Mouse (Mus musculus) small intestine, adult 2 months (tissue): Measurements from ENCODE around the gene Rab37. TPM values are rescaled to one million over a fixed set of nuclear protein-coding genes. Genes with fewer than 3 reads are reported as not detected.

Source experiments
- H3K27ac ChIP-seq: fragments of 200-500 bp; 2 replicates; pipeline ENCODE4 v1.5.1; 2012; ENCODE audit warnings: low read depth, low read length, control low read depth, inconsistent platforms; ENCODE audit not compliant: insufficient read depth
- H3K27me3 ChIP-seq: fragments of 200-500 bp; 2 replicates; pipeline ENCODE4 v1.6.1; 2012; ENCODE audit warnings: mild to moderate bottlenecking, moderate library complexity, low read length, inconsistent platforms; ENCODE audit not compliant: control insufficient read depth, insufficient read depth
- H3K36me3 ChIP-seq: fragments of 200-500 bp; 2 replicates; pipeline ENCODE4 v1.6.1; 2012; ENCODE audit warnings: mild to moderate bottlenecking, low read length, control low read depth, inconsistent platforms; ENCODE audit not compliant: control insufficient read depth, insufficient read depth
- H3K4me1 ChIP-seq: fragments of 200-500 bp; 2 replicates; pipeline ENCODE4 v1.6.1; 2012; ENCODE audit warnings: low read length, inconsistent platforms, mixed read lengths; ENCODE audit not compliant: control insufficient read depth, insufficient read depth, insufficient read length
- H3K4me3 ChIP-seq: fragments of 200-500 bp; 2 replicates; pipeline ENCODE4 v1.5.1; 2012; ENCODE audit warnings: low read depth, mild to moderate bottlenecking, control low read depth, inconsistent platforms, low read length, moderate library complexity
- CTCF ChIP-seq: fragments of 200-500 bp; IDR thresholded peaks from 2 replicates; pipeline ENCODE4 v1.5.1; 2012; ENCODE audit warnings: low read depth, mild to moderate bottlenecking, control low read depth, inconsistent platforms, low read length, moderate library complexity, mixed read lengths; ENCODE audit not compliant: insufficient replicate concordance, insufficient read length; ENCODE audit errors: extremely low read depth
- POLR2A ChIP-seq: fragments of 200-500 bp; IDR thresholded peaks from 2 replicates; pipeline ENCODE4 v1.6.1; 2012; ENCODE audit warnings: low read depth, mild to moderate bottlenecking, control low read depth, inconsistent platforms, low read length, moderate library complexity
- WGBS: fragments of 180-500 bp; shearing (Covaris S2); methylation state at CpG from one replicate; pipeline ENCODE4 v1.1.7; 2018; 5-methylcytosine and 5-hydroxymethylcytosine counted together
- polyA plus RNA-seq: library from polyadenylated mRNA; depleted of rRNA; stranded (reverse); fragments of >200 nt; gene quantifications from 2 replicates; pipeline ENCODE4 v1.2.3, GENCODE M21; 2012

The Rab37 gene
- polyA plus RNA-seq, 1 experiment, result 2.2 TPM

GRCm38 (mm10) chr11:115100032-115100621, 8.9 kb downstream of the Rab37 start:
- no peaks in the 10 kb centered on the region for H3K36me3 ChIP-seq
- no peak overlapping the region for H3K4me3 ChIP-seq
- TF ChIP-seq CTCF, result no peak
- TF ChIP-seq POLR2A, result no peak
- no peaks in the 10 kb centered on the region for H3K27me3 ChIP-seq
- 71% methylated on average over 5 of the region's 5 CpGs for WGBS
- H3K4me1 ChIP-seq, result no peaks in the 10 kb centered on the region
- 0 out of 2 replicates have a peak overlapping the region, but pooled peaks have one; percentile 5 for H3K27ac ChIP-seq

- Histone ChIP-seq H3K4me3 (no peak overlapping the region), H3K4me1 (no peaks in the 10 kb centered on the region), H3K27ac (no peak overlapping the region), H3K36me3 (no peaks in the 10 kb centered on the region), H3K27me3 (no peaks in the 10 kb centered on the region)
- WGBS, result 79% methylated on average over 7 of the region's 7 CpGs
- no peak for TF ChIP-seq POLR2A
- no peak for TF ChIP-seq CTCF
These were observed 9.5 kb downstream of the Rab37 start for GRCm38 (mm10) chr11:115100741-115101140.

GRCm38 (mm10) chr11:115101615-115102051, 10.4 kb downstream of the Rab37 start:
- TF ChIP-seq POLR2A (no peak), CTCF (no peak)
- no peaks in the 10 kb centered on the region for H3K36me3 ChIP-seq
- no peak overlapping the region for H3K27ac ChIP-seq
- no peak overlapping the region for H3K4me3 ChIP-seq
- H3K27me3 ChIP-seq, result no peaks in the 10 kb centered on the region
- 53% methylated on average over 6 of the region's 6 CpGs for WGBS
- no peaks in the 10 kb centered on the region for H3K4me1 ChIP-seq

- no peaks in the 10 kb centered on the region for H3K4me1 ChIP-seq
- H3K27ac ChIP-seq, result no peak overlapping the region
- TF ChIP-seq POLR2A (no peak), CTCF (no peak)
- WGBS, result 91% methylated on average over 9 of the region's 9 CpGs
- H3K36me3 ChIP-seq, result no peaks in the 10 kb centered on the region
- H3K4me3 ChIP-seq, result no peak overlapping the region
- H3K27me3 ChIP-seq, result no peaks in the 10 kb centered on the region
These were observed 10.9 kb downstream of the Rab37 start for GRCm38 (mm10) chr11:115102116-115102515.

- no peaks in the 10 kb centered on the region for H3K36me3 ChIP-seq
- H3K4me1 ChIP-seq, result no peaks in the 10 kb centered on the region
- no peaks in the 10 kb centered on the region for H3K27me3 ChIP-seq
- TF ChIP-seq POLR2A, result no peak
- TF ChIP-seq CTCF, result no peak
- no peak overlapping the region for H3K4me3 ChIP-seq
- no peak overlapping the region for H3K27ac ChIP-seq
- WGBS, result 85% methylated on average over 25 of the region's 25 CpGs
These were observed 12.5 kb downstream of the Rab37 start for GRCm38 (mm10) chr11:115103470-115104413.

- Histone ChIP-seq H3K4me1 (no peaks in the 10 kb centered on the region), H3K27ac (no peak overlapping the region), H3K4me3 (no peak overlapping the region), H3K36me3 (no peaks in the 10 kb centered on the region), H3K27me3 (no peaks in the 10 kb centered on the region)
- WGBS, result 77% methylated on average over 8 of the region's 8 CpGs
- no peak for TF ChIP-seq POLR2A
- TF ChIP-seq CTCF, result no peak
These were observed 13.7 kb downstream of the Rab37 start for GRCm38 (mm10) chr11:115104769-115105563.
